Mouse (Mus musculus) lung, embryonic 16.5 days (tissue): Measurements from ENCODE around the gene Dpy19l1. TPM values are rescaled to one million over a fixed set of nuclear protein-coding genes. Genes with fewer than 3 reads are reported as not detected.

ENCODE experiments used
- ATAC-seq: fragments of 200-750 bp; cut with Nextera tagmentation; 2 replicates; pipeline ENCODE4 v1.8.0; 2017; ENCODE audit warnings: low read depth, mild to moderate bottlenecking, moderate library complexity
- H3K27ac ChIP-seq: fragments of 300-500 bp; sonication (generic); 2 replicates; pipeline ENCODE4 v1.5.1; 2014; ENCODE audit warnings: mild to moderate bottlenecking, control low read depth, low read length
- H3K27me3 ChIP-seq: fragments of 300-500 bp; sonication (generic); 2 replicates; pipeline ENCODE4 v1.6.1; 2014; ENCODE audit warnings: low read depth, low read length, mixed read lengths; ENCODE audit not compliant: control insufficient read depth, insufficient read depth
- H3K36me3 ChIP-seq: fragments of 300-500 bp; sonication (generic); 2 replicates; pipeline ENCODE4 v1.6.1; 2014; ENCODE audit warnings: low read length; ENCODE audit not compliant: control insufficient read depth, insufficient read depth
- H3K4me1 ChIP-seq: fragments of 300-500 bp; sonication (generic); replicated peaks from 2 replicates; pipeline ENCODE4 v1.6.1; 2014; ENCODE audit warnings: low read length, mixed read lengths; ENCODE audit not compliant: control insufficient read depth, insufficient read depth
- H3K4me2 ChIP-seq: fragments of 300-500 bp; sonication (generic); 2 replicates; pipeline ENCODE4 v1.6.1; 2014; ENCODE audit warnings: low read depth, low read length, control low read depth
- H3K4me3 ChIP-seq: fragments of 300-500 bp; sonication (generic); 2 replicates; pipeline ENCODE4 v1.5.1; 2014; ENCODE audit warnings: mild to moderate bottlenecking, low read length, control low read depth
- H3K9ac ChIP-seq: fragments of 300-500 bp; sonication (generic); 2 replicates; pipeline ENCODE4 v1.6.1; 2014; ENCODE audit warnings: low read length, control low read depth
- H3K9me3 ChIP-seq: fragments of 300-500 bp; sonication (generic); 2 replicates; pipeline ENCODE4 v1.6.1; 2016; ENCODE audit warnings: low read length; ENCODE audit not compliant: control insufficient read depth
- WGBS: fragments of 180-500 bp; shearing (Covaris S2); extraction: QIAGEN DNeasy Blood & Tissue Kit; methylation state at CpG from one replicate; pipeline ENCODE4 v1.1.7; 2014; 5-methylcytosine and 5-hydroxymethylcytosine counted together
- polyA plus RNA-seq: library from polyadenylated mRNA; unstranded; fragments of >200 nt; fragmentation: Nextera tagmentation; extraction: Ambion mirVana; gene quantifications from 2 replicates; pipeline ENCODE4 v1.2.1, GENCODE M21; 2015

The Dpy19l1 gene
- polyA plus RNA-seq, 1 experiment from 2014 or later: 8.7 TPM

DNA sequence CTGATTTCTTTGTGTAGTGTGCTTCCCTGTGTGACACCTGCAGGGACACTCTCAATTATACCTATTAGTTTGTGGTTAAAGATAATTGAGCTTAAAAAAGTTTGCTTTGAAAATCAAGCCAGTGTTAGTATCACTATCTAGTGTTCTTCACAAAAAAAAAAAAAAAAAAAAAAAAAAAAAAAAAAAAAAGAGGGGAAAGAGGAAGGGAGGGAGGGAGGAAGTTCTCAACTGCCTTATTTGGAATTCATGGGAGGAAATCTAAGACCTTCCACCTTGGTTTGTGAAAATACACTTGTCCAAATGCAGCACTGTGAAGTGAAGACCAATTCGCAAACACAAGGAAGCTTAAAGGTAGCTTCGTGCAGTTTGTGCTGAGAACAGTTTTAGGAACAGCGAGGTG lies 94.9 kb downstream of the Dpy19l1 start:
- no peaks in the 10 kb centered on the region for H3K36me3 ChIP-seq
- no peak overlapping the region for H3K27ac ChIP-seq
- no peak overlapping the region for H3K4me2 ChIP-seq
- no peaks in the 10 kb centered on the region for H3K27me3 ChIP-seq
- H3K4me1 ChIP-seq: no peaks in the 10 kb centered on the region
- 73% methylated on average over 3 of the region's 3 CpGs for WGBS
- no peak overlapping the region for H3K9ac ChIP-seq
- H3K9me3 ChIP-seq: no peaks in the 10 kb centered on the region
- no peak for ATAC-seq
- H3K4me3 ChIP-seq: no peak overlapping the region

DNA sequence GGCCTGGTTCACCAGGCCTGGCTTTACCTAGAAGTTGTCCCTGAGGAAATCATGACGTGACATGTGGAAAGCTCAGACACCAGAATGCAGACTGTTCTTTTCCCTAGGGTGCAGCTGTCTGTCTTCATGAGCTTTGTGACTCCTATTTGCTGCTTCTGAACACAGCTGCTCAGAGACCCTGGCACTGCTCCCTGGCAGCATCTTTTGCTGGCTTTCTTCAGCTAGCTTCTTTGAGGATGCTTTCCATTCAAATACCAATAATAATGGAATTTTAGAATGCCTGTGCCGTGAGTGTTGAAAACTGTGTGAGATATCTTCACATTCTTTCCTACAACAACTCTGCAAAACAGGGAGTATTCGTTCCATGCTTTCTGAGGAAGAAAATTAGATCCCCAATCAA lies 108.8 kb downstream of the Dpy19l1 start:
- Histone ChIP-seq H3K9ac (no peak overlapping the region), H3K27ac (no peak overlapping the region), H3K4me3 (no peak overlapping the region), H3K27me3 (no peaks in the 10 kb centered on the region), H3K4me2 (no peak overlapping the region), H3K9me3 (no peaks in the 10 kb centered on the region; the same call in 1 of the 2 replicates), H3K36me3 (no peaks in the 10 kb centered on the region), H3K4me1 (no peaks in the 10 kb centered on the region)
- 81% methylated on average over 3 of the region's 3 CpGs for WGBS
- no peak for ATAC-seq

DNA sequence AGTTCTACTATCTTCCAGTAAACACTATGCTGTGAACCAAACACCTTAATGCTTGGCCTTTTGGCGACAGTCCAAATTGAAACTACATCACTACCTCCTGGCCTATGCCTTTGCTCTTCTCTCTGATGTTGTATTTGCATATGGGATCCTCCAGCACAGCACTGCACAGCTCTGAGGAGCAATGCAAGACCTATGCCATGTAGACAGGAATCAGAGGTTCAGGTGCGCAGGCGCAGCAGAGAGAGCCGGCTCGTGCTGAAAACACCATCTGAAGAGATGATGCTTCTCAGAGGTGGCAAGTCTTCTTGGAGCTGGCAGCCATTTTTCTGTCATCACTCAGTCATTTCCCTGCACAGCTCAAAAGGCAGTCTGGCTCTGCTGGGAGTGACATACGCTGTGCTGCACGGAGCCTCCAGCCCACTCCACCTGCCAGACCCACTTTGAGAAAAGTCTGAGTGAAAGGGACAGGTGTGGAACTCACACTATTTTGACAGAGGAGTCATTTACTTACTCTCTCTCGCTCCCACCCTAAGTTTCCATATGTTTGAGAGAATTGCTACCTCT lies 112.1 kb downstream of the Dpy19l1 start:
- WGBS: 81% methylated on average over 8 of the region's 8 CpGs
- Histone ChIP-seq H3K4me3 (no peak overlapping the region), H3K4me2 (no peak overlapping the region), H3K36me3 (no peaks in the 10 kb centered on the region), H3K27me3 (no peaks in the 10 kb centered on the region), H3K9me3 (no peaks in the 10 kb centered on the region), H3K4me1 (no peaks in the 10 kb centered on the region), H3K27ac (no peak overlapping the region), H3K9ac (no peak overlapping the region)
- no peak for ATAC-seq

DNA sequence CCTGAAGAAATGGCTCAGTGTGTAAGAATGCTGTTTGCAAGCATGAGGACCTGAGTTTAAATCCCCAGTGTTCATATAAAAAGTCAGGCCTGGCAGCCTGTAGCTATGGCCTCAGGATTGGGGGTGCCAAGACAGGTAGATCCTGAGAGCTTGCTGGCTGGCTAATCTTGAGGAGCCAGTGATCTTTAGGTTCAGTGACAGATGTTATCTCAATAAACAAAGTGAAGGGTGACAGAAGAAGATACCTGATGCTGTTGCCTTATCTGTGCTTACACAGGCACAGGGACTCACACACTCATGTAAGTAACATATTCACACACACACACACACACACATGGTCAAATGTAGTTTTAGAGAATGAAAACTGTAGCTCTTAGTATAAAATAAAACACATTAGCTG lies 115.7 kb downstream of the Dpy19l1 start:
- H3K4me3 ChIP-seq: no peak overlapping the region
- H3K4me1 ChIP-seq: no peaks in the 10 kb centered on the region
- no peak overlapping the region for H3K9ac ChIP-seq
- H3K36me3 ChIP-seq: no peaks in the 10 kb centered on the region
- no peaks in the 10 kb centered on the region for H3K9me3 ChIP-seq
- H3K27me3 ChIP-seq: no peaks in the 10 kb centered on the region
- no peak overlapping the region for H3K27ac ChIP-seq
- ATAC-seq: no peak
- no peak overlapping the region for H3K4me2 ChIP-seq

DNA sequence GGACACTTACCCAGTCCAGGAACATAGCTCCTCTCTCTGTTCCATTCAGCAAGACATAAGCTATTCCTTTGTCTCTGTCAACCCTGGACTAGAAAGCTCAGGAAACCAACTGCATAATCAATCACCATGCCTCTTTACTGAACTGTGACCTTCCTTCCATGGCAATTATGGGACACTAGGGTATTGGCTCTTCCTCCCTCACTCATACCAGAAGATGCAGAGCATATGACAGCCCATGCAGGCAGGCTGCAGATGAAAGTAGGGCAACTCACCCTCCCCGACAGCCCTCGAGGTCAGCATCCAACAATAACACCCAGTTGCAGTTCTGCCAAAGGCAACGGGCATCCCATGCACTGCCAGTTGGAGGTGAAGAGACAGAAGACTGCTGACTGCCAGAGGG lies 123.6 kb downstream of the Dpy19l1 start:
- 64% methylated on average over 3 of the region's 3 CpGs for WGBS
- H3K4me2 ChIP-seq: no peak overlapping the region
- H3K4me3 ChIP-seq: no peak overlapping the region
- H3K27ac ChIP-seq: no peak overlapping the region
- H3K4me1 ChIP-seq: no peaks in the 10 kb centered on the region
- no peak for ATAC-seq
- H3K36me3 ChIP-seq: no peaks in the 10 kb centered on the region
- H3K9me3 ChIP-seq: no peaks in the 10 kb centered on the region
- no peak overlapping the region for H3K9ac ChIP-seq
- no peaks in the 10 kb centered on the region for H3K27me3 ChIP-seq

DNA sequence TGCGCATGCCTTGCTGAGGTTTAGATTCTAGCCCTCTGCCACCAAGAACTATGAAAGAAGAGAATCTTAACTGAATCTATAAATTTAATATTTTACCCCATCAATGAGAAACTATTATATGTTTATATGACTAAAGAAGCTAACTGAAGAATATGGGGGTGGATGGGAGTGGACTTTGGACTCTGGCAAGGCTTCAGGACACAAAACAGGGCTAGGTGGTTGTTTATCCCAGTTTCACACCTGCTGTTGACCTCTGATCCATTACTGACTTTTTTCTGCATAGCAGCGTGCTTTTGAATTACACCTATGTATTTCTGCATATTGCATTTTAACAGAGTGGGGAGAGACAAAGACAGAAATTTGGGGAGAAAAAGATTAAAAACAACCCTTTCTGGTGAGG lies 124.1 kb downstream of the Dpy19l1 start:
- Histone ChIP-seq H3K9me3 (no peaks in the 10 kb centered on the region), H3K4me3 (no peak overlapping the region), H3K4me2 (no peak overlapping the region), H3K4me1 (no peaks in the 10 kb centered on the region), H3K36me3 (no peaks in the 10 kb centered on the region), H3K27me3 (no peaks in the 10 kb centered on the region), H3K27ac (no peak overlapping the region), H3K9ac (no peak overlapping the region)
- WGBS: 82% methylated on average over 2 of the region's 2 CpGs
- no peak for ATAC-seq

Other genes starting within 250 kb of the Dpy19l1 start
- not detected in 2 replicates for gene Cypt4, start 122.1 kb upstream of the Dpy19l1 start, polyA plus RNA-seq
- 0.50 and 0.75 TPM in 2 replicates for gene Dpy19l2, start 193.2 kb upstream of the Dpy19l1 start, polyA plus RNA-seq